Mouse (Mus musculus): ENCODE results near the gene Large1. TPM values are rescaled to one million over a fixed set of nuclear protein-coding genes. Genes with fewer than 3 reads are reported as not detected.
"Not testable (repeated sequence)": the region's sequence is repeated elsewhere in the genome, so short reads cannot be mapped to it uniquely, and the experiment has no call there.

Gene Large1
- polyA plus RNA-seq, 1 experiment from 2014 or later, result 11.9 TPM

GRCm38 (mm10) chr8:73290636-73291035, 62.7 kb downstream of the Large1 start:
- Histone ChIP-seq H3K9me3 (no peaks in the 10 kb centered on the region), H3K27me3 (no peaks in the 10 kb centered on the region), H3K9ac (replicated peaks) (no peak overlapping the region), H3K36me3 (no peaks in the 10 kb centered on the region), H3K4me3 (replicated peaks) (no peak overlapping the region), H3K4me1 (replicated peaks) (no peaks in the 10 kb centered on the region), H3K27ac (no peak overlapping the region), H3K4me2 (replicated peaks) (no peak overlapping the region)
- no peak for ATAC-seq
- 86% methylated on average over 2 of the region's 2 CpGs for WGBS

- Histone ChIP-seq H3K4me3 (replicated peaks) (no peak overlapping the region), H3K4me2 (replicated peaks) (no peak overlapping the region), H3K36me3 (no peaks in the 10 kb centered on the region), H3K9ac (replicated peaks) (no peak overlapping the region), H3K27ac (no peak overlapping the region), H3K27me3 (no peaks in the 10 kb centered on the region), H3K9me3 (no peaks in the 10 kb centered on the region), H3K4me1 (replicated peaks) (no peaks in the 10 kb centered on the region)
- no peak for ATAC-seq
- 84% methylated on average over 2 of the region's 2 CpGs for WGBS
Observed at GRCm38 (mm10) chr8:73289831-73290230, 63.5 kb downstream of the Large1 start.

- no peaks in the 10 kb centered on the region for H3K9me3 ChIP-seq
- no peak overlapping the region for H3K27ac ChIP-seq
- H3K9ac ChIP-seq (replicated peaks), result no peak overlapping the region
- H3K27me3 ChIP-seq, result no peaks in the 10 kb centered on the region
- ATAC-seq, result no peak
- H3K4me3 ChIP-seq (replicated peaks), result no peak overlapping the region
- no peaks in the 10 kb centered on the region for H3K4me1 ChIP-seq (replicated peaks)
- no peaks in the 10 kb centered on the region for H3K36me3 ChIP-seq
- no peak overlapping the region for H3K4me2 ChIP-seq (replicated peaks)
- 95% methylated on average over 4 of the region's 4 CpGs for WGBS
Observed at GRCm38 (mm10) chr8:73281996-73282395, 71.3 kb downstream of the Large1 start.

- Histone ChIP-seq H3K4me3 (replicated peaks) (no peak overlapping the region), H3K27ac (no peak overlapping the region), H3K36me3 (no peaks in the 10 kb centered on the region), H3K9ac (replicated peaks) (no peak overlapping the region), H3K9me3 (no peaks in the 10 kb centered on the region), H3K27me3 (no peaks in the 10 kb centered on the region), H3K4me2 (replicated peaks) (no peak overlapping the region), H3K4me1 (replicated peaks) (no peaks in the 10 kb centered on the region)
- ATAC-seq, result no peak
- 95% methylated on average over 4 of the region's 4 CpGs for WGBS
Observed at GRCm38 (mm10) chr8:73276015-73276414, 77.3 kb downstream of the Large1 start.

- not testable (repeated sequence) for H3K4me3 ChIP-seq (replicated peaks); H3K27me3 ChIP-seq; H3K9ac ChIP-seq (replicated peaks); H3K9me3 ChIP-seq; ATAC-seq; H3K4me2 ChIP-seq (replicated peaks); H3K36me3 ChIP-seq; H3K27ac ChIP-seq; H3K4me1 ChIP-seq (replicated peaks)
- 90% methylated on average over 4 of the region's 4 CpGs for WGBS
Observed at GRCm38 (mm10) chr8:73275445-73275844, 77.9 kb downstream of the Large1 start.

- H3K4me3 ChIP-seq (replicated peaks), result no peak overlapping the region
- no peaks in the 10 kb centered on the region for H3K27me3 ChIP-seq
- H3K27ac ChIP-seq, result no peak overlapping the region
- H3K4me1 ChIP-seq (replicated peaks), result no peaks in the 10 kb centered on the region
- no peak overlapping the region for H3K9ac ChIP-seq (replicated peaks)
- H3K4me2 ChIP-seq (replicated peaks), result no peak overlapping the region
- ATAC-seq, result no peak
- no peaks in the 10 kb centered on the region for H3K9me3 ChIP-seq
- H3K36me3 ChIP-seq, result no peaks in the 10 kb centered on the region
Observed at GRCm38 (mm10) chr8:73273150-73273549, 80.2 kb downstream of the Large1 start.

- Histone ChIP-seq H3K27me3 (no peaks in the 10 kb centered on the region), H3K9me3 (0 out of 2 replicates have a peak, but pooled peaks cover 5% of the 10 kb centered on the region), H3K36me3 (no peaks in the 10 kb centered on the region), H3K27ac (no peak overlapping the region), H3K4me2 (replicated peaks) (no peak overlapping the region), H3K4me3 (replicated peaks) (no peak overlapping the region), H3K4me1 (replicated peaks) (no peaks in the 10 kb centered on the region), H3K9ac (replicated peaks) (no peak overlapping the region)
- no peak for ATAC-seq
Observed at GRCm38 (mm10) chr8:73270991-73271390, 82.3 kb downstream of the Large1 start.

- Histone ChIP-seq H3K4me1 (replicated peaks) (no peaks in the 10 kb centered on the region), H3K4me2 (replicated peaks) (no peak overlapping the region), H3K27me3 (no peaks in the 10 kb centered on the region), H3K27ac (no peak overlapping the region), H3K4me3 (replicated peaks) (no peak overlapping the region), H3K9me3 (peaks cover 14% of the 10 kb centered on the region; the same call in 1 of the 2 replicates), H3K9ac (replicated peaks) (no peak overlapping the region), H3K36me3 (no peaks in the 10 kb centered on the region; the same call in 1 of the 2 replicates)
- WGBS, result 84% methylated on average over 2 of the region's 2 CpGs
- ATAC-seq, result no peak
Observed at GRCm38 (mm10) chr8:73257981-73258380, 95.4 kb downstream of the Large1 start.

GRCm38 (mm10) chr8:73244186-73244585, 109.2 kb downstream of the Large1 start:
- H3K27ac ChIP-seq, result no peak overlapping the region
- H3K4me3 ChIP-seq (replicated peaks), result no peak overlapping the region
- no peaks in the 10 kb centered on the region for H3K27me3 ChIP-seq
- 96% methylated on average over 3 of the region's 3 CpGs for WGBS
- no peak overlapping the region for H3K4me2 ChIP-seq (replicated peaks)
- no peak overlapping the region for H3K9ac ChIP-seq (replicated peaks)
- no peaks in the 10 kb centered on the region for H3K4me1 ChIP-seq (replicated peaks)
- peaks cover 15% of the 10 kb centered on the region; the same call in 1 of the 2 replicates for H3K9me3 ChIP-seq
- ATAC-seq, result no peak
- H3K36me3 ChIP-seq, result peaks cover 5% of the 10 kb centered on the region; the same call in 1 of the 2 replicates

GRCm38 (mm10) chr8:73242066-73242465, 111.3 kb downstream of the Large1 start:
- 100% methylated on average over 1 of the region's 1 CpGs for WGBS
- no peak overlapping the region for H3K4me2 ChIP-seq (replicated peaks)
- H3K4me1 ChIP-seq (replicated peaks), result no peaks in the 10 kb centered on the region
- no peak overlapping the region for H3K27ac ChIP-seq
- no peak overlapping the region for H3K4me3 ChIP-seq (replicated peaks)
- H3K27me3 ChIP-seq, result no peaks in the 10 kb centered on the region
- peaks cover 5% of the 10 kb centered on the region; the same call in 1 of the 2 replicates for H3K36me3 ChIP-seq
- ATAC-seq, result no peak
- no peak overlapping the region for H3K9ac ChIP-seq (replicated peaks)
- peaks cover 15% of the 10 kb centered on the region; the same call in 1 of the 2 replicates for H3K9me3 ChIP-seq

- Histone ChIP-seq H3K9ac (replicated peaks) (no peak overlapping the region), H3K4me3 (replicated peaks) (no peak overlapping the region), H3K27ac (no peak overlapping the region), H3K36me3 (no peaks in the 10 kb centered on the region), H3K4me2 (replicated peaks) (no peak overlapping the region), H3K9me3 (no peaks in the 10 kb centered on the region), H3K4me1 (replicated peaks) (no peaks in the 10 kb centered on the region), H3K27me3 (no peaks in the 10 kb centered on the region)
- WGBS, result 90% methylated on average over 1 of the region's 1 CpGs
- ATAC-seq, result no peak
Observed at GRCm38 (mm10) chr8:73234209-73234608, 119.1 kb downstream of the Large1 start.

- no peak overlapping the region for H3K4me2 ChIP-seq (replicated peaks)
Observed at GRCm38 (mm10) chr8:73233358-73234041, 119.8 kb downstream of the Large1 start.

GRCm38 (mm10) chr8:73226841-73227240, 126.5 kb downstream of the Large1 start:
- Histone ChIP-seq H3K27ac (no peak overlapping the region), H3K4me3 (replicated peaks) (no peak overlapping the region), H3K36me3 (no peaks in the 10 kb centered on the region), H3K4me1 (replicated peaks) (no peaks in the 10 kb centered on the region), H3K9ac (replicated peaks) (no peak overlapping the region), H3K4me2 (replicated peaks) (no peak overlapping the region), H3K9me3 (no peaks in the 10 kb centered on the region), H3K27me3 (no peaks in the 10 kb centered on the region)
- ATAC-seq, result no peak
- WGBS, result 89% methylated on average over 3 of the region's 3 CpGs

More at GRCm38 (mm10) chr8:73233358-73234041, 119.8 kb downstream of the Large1 start:
- Histone ChIP-seq H3K4me3 (replicated peaks) (no peak overlapping the region), H3K9me3 (no peaks in the 10 kb centered on the region), H3K27ac (no peak overlapping the region), H3K4me1 (replicated peaks) (no peaks in the 10 kb centered on the region), H3K27me3 (no peaks in the 10 kb centered on the region), H3K9ac (replicated peaks) (no peak overlapping the region), H3K36me3 (no peaks in the 10 kb centered on the region)
- ATAC-seq, result peak; percentile 58; the same call in 1 of the 2 replicates
- WGBS, result 61% methylated on average over 6 of the region's 6 CpGs

All from midbrain, embryonic 13.5 days (tissue).